Mouse (Mus musculus) forebrain, embryonic 16.5 days (tissue): ENCODE measurements around the gene Fam107a. TPM values are rescaled to one million over a fixed set of nuclear protein-coding genes. Genes with fewer than 3 reads are reported as not detected.
A peak's percentile ranks its signal among the peaks of the same experiment; 100 is the strongest.

Experiments
- ATAC-seq: fragments of 200-750 bp; cut with Nextera tagmentation; 2 replicates; pipeline ENCODE4 v1.8.0; 2017; ENCODE audit warnings: mild to moderate bottlenecking, moderate library complexity
- H3K27ac ChIP-seq: fragments of 300-500 bp; sonication (generic); 2 replicates; pipeline ENCODE4 v1.5.1; 2014; ENCODE audit warnings: low read length, control low read depth
- H3K27me3 ChIP-seq: fragments of 300-500 bp; sonication (generic); replicated peaks from 2 replicates; pipeline ENCODE4 v1.6.1; 2014; ENCODE audit warnings: low read length; ENCODE audit not compliant: control insufficient read depth, insufficient read depth
- H3K36me3 ChIP-seq: fragments of 300-500 bp; sonication (generic); 2 replicates; pipeline ENCODE4 v1.6.1; 2014; ENCODE audit not compliant: control insufficient read depth, insufficient read depth
- H3K4me1 ChIP-seq: fragments of 300-500 bp; sonication (generic); replicated peaks from 2 replicates; pipeline ENCODE4 v1.6.1; 2014; ENCODE audit warnings: low read length; ENCODE audit not compliant: control insufficient read depth, insufficient read depth
- H3K4me2 ChIP-seq: fragments of 300-500 bp; sonication (generic); 2 replicates; pipeline ENCODE4 v1.6.1; 2014; ENCODE audit warnings: mild to moderate bottlenecking, low read length, control low read depth
- H3K4me3 ChIP-seq: fragments of 300-500 bp; sonication (generic); replicated peaks from 2 replicates; pipeline ENCODE4 v1.5.1; 2014; ENCODE audit warnings: mild to moderate bottlenecking, low read length, control low read depth
- H3K9ac ChIP-seq: fragments of 300-500 bp; sonication (generic); replicated peaks from 2 replicates; pipeline ENCODE4 v1.6.1; 2014; ENCODE audit warnings: low read depth, low read length, control low read depth
- H3K9me3 ChIP-seq: fragments of 300-500 bp; sonication (generic); 2 replicates; pipeline ENCODE4 v1.6.1; 2016; ENCODE audit warnings: low read length; ENCODE audit not compliant: control insufficient read depth
- WGBS: fragments of 180-500 bp; shearing (Covaris S2); extraction: QIAGEN DNeasy Blood & Tissue Kit; methylation state at CpG from one replicate; pipeline ENCODE4 v1.1.7; 2014; 5-methylcytosine and 5-hydroxymethylcytosine counted together
- polyA plus RNA-seq: library from polyadenylated mRNA; unstranded; fragments of >200 nt; fragmentation: Nextera tagmentation; extraction: Ambion mirVana; gene quantifications from 2 replicates; pipeline ENCODE4 v1.2.1, GENCODE M21; 2015

Fam107a gene
- polyA plus RNA-seq, 1 experiment from 2014 or later: 0.54 TPM

DNA sequence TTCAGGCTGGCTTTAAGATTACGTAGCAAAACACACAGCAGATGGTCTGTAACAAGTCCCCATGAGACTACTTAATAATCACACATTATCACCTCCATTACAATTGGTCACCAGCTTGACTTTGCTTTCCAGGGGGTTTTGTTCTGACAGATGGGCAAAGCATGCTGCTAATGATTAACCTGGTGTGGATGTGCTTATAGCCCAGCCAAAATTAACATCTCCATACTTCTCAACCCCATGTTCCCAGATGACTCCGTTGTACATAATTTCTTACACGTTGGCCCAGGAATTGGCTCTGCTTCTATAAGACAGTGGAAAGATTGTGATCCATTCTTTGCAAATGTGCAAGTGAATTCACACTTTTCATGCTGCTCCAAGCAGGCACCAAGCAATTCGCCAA is 7.9 kb upstream of the Fam107a start:
- Histone ChIP-seq H3K27me3 (no peaks in the 10 kb centered on the region), H3K36me3 (no peaks in the 10 kb centered on the region), H3K4me2 (no peak overlapping the region), H3K4me3 (no peak overlapping the region), H3K9ac (no peak overlapping the region), H3K27ac (no peak overlapping the region), H3K4me1 (peaks cover 7% of the 10 kb centered on the region; the same call in 1 of the 2 replicates), H3K9me3 (no peaks in the 10 kb centered on the region)
- 44% methylated on average over 4 of the region's 4 CpGs for WGBS
- peak; percentile 47 for ATAC-seq

DNA sequence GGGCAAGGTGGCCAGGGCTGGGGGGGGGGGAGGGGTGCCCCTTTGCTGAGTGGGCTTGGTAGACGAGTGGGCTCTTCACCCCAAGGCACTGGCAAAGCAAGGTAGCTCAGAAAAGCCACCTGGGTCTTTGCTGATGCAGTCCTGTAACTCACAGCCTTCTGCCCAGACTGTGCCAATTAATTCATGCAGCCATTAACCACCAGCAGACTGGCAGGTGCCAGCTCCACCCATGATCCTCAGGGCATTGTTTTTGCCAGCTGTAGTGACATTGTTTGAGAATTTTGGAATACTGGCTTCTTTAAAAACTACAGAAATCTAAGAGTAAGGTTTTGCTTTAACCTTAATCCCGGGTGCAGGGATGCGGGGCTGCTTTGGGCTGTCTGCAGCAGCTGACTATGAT is 2.7 kb upstream of the Fam107a start:
- 69% methylated on average over 3 of the region's 3 CpGs for WGBS
- peaks cover 15% of the 10 kb centered on the region for H3K27me3 ChIP-seq
- ATAC-seq: no peak

DNA sequence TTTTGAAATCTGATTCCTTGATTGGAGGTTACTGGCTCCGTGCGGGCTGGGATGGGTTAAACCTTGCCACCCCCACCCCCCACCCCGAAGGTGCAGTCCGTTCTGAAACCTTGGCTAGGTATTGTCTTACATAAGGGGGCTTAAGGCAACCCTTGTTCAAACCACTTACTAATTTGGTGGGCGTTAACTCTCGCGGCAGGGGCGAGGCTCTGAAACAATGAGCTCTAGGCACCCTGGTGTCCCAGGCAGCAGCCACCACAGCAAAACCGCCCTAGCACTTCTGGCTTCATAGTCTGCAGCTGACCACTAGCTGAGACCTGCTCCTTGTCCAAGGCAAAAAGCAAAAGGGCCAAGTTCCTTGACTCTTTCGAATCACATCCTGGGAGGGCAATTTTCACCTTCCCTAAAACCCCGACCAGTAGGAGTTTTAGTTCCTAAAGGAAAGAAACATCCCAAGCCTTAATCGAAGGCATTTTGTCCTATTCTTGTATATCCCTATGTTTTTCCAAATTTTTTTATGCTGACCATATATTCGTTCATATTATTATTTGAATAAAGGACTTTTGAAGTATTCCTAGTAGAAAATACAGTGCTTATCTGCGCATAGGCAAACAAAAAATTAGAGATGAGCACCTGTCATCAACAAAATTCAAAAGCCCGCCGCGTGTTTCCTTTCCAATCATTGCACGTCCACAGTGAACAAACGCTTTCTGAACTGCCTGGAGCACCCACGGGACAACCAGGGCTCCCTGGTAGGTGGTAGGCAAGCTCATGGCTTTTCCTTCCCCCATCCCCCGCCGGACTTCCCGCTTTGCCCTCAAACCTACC is 1.2 kb downstream of the Fam107a start:
- H3K4me2 ChIP-seq: peak overlapping the region; percentile 50
- peak overlapping the region; percentile 31 for H3K4me3 ChIP-seq
- H3K36me3 ChIP-seq: no peaks in the 10 kb centered on the region
- 1% methylated on average over 23 of the region's 23 CpGs for WGBS
- no peak overlapping the region for H3K27ac ChIP-seq
- peaks cover 16% of the 10 kb centered on the region for H3K4me1 ChIP-seq
- peak overlapping the region; percentile 2 for H3K9ac ChIP-seq
- no peaks in the 10 kb centered on the region for H3K9me3 ChIP-seq
- 0 out of 2 replicates have a peak, but pooled peaks have one; percentile 15 for ATAC-seq
- H3K27me3 ChIP-seq: peaks cover 15% of the 10 kb centered on the region

More for the DNA sequence above, 2.7 kb upstream of the Fam107a start:
- Histone ChIP-seq H3K4me2 (no peak overlapping the region), H3K4me1 (peaks cover 16% of the 10 kb centered on the region), H3K9me3 (no peaks in the 10 kb centered on the region), H3K4me3 (no peak overlapping the region), H3K9ac (no peak overlapping the region), H3K36me3 (no peaks in the 10 kb centered on the region), H3K27ac (no peak overlapping the region)

DNA sequence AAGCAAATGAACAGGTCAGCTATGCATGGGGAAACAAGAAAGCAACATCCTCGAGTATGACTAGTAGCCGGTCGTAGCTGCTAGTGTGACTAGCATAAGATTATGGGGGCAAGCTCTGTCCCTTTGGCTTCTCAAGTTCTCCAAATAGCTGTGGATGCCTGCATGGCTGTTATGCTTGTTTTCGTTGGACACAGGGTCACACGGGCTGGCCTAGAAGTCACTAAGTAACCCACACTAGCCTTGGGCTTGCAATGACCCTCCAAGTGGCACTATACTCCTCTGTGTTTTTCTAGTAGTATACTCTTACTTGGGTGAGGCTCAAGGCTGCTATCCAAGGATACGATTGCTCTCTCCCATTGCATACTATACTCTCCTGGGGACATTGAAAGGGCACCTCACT is 2.7 kb downstream of the Fam107a start:
- no peak overlapping the region for H3K9ac ChIP-seq
- no peak for ATAC-seq
- no peak overlapping the region for H3K27ac ChIP-seq
- 82% methylated on average over 6 of the region's 6 CpGs for WGBS
- no peaks in the 10 kb centered on the region for H3K36me3 ChIP-seq
- peaks cover 14% of the 10 kb centered on the region for H3K4me1 ChIP-seq
- no peak overlapping the region for H3K4me3 ChIP-seq
- no peaks in the 10 kb centered on the region for H3K9me3 ChIP-seq
- no peak overlapping the region for H3K4me2 ChIP-seq
- peaks cover 15% of the 10 kb centered on the region for H3K27me3 ChIP-seq

DNA sequence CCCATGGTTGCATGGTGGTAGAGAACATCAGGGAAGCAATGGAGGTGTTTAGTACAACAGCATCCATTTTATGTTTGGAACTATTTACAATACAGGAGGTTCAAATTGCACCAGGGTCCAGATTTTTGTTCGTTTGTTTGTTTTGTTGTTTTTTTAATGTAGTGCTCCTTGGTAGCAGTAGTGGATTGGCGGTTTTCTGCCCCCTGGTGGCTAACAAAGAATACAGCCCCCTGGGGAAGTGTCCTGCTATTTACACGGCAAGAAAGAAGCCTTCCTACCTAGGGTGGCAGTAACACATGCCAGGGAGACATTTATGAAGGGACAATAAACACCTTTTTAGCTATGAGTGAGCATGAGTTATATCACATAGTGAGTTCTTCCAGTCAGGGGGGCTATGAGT is 3.3 kb downstream of the Fam107a start:
- Histone ChIP-seq H3K4me1 (peaks cover 20% of the 10 kb centered on the region), H3K36me3 (no peaks in the 10 kb centered on the region), H3K27me3 (peaks cover 15% of the 10 kb centered on the region), H3K4me2 (no peak overlapping the region), H3K9ac (no peak overlapping the region), H3K4me3 (no peak overlapping the region), H3K27ac (no peak overlapping the region), H3K9me3 (no peaks in the 10 kb centered on the region)
- ATAC-seq: no peak
- 33% methylated on average over 3 of the region's 3 CpGs for WGBS

DNA sequence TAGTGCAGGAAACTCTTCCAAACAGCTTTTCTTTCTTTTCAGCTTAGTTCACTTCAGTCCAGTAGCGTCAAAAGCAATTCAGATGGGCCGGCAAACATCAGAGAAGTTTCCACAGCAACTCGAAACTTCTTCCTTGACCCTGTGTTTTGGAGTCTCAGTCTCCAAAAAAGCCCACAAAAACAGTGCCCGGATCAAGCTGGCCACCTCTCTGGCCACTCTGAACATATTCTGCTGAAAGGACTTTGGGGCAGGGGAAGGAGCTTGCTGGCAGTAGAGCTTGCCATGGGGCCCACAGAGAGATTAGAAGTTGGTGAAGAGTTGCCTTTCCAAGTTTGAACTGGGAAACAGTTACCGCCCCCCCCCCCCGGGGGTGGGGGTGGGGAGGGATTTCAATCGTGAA is 3.9 kb downstream of the Fam107a start:
- no peaks in the 10 kb centered on the region for H3K36me3 ChIP-seq
- H3K4me2 ChIP-seq: no peak overlapping the region
- ATAC-seq: no peak
- no peak overlapping the region for H3K4me3 ChIP-seq
- peaks cover 23% of the 10 kb centered on the region for H3K4me1 ChIP-seq
- H3K27ac ChIP-seq: no peak overlapping the region
- H3K9ac ChIP-seq: no peak overlapping the region
- 40% methylated on average over 7 of the region's 7 CpGs for WGBS
- peaks cover 15% of the 10 kb centered on the region for H3K27me3 ChIP-seq
- no peaks in the 10 kb centered on the region for H3K9me3 ChIP-seq

DNA sequence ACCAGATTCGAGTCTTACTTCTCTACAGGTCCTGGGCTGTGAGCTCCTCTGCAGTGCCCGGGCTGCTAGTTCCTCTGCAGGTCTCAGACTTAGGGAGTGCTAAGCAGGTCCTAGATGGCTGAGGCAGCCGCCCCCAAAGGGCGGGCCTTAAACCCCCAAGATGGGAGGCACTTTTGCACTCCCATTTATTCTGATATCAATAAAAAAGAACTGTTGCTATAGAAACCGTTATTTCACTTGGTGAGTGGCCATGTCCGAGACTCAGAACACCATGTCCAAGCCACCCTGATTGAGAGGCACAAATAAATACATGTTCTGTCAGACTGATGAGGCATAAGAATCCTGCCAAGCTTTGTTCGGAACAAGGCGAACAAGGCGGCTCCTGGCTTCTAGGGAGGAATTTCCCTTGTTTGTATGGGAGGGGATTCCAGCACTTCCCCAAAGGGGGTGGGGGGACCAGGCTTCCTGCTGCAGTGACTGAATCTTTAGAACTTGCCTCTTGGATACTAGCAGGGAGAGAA is 8.1 kb downstream of the Fam107a start:
- 8% methylated on average over 9 of the region's 9 CpGs for WGBS
- Histone ChIP-seq H3K27ac (no peak overlapping the region), H3K4me2 (no peak overlapping the region), H3K4me1 (peaks cover 9% of the 10 kb centered on the region), H3K9me3 (no peaks in the 10 kb centered on the region), H3K9ac (peak overlapping the region; percentile 30), H3K27me3 (no peaks in the 10 kb centered on the region), H3K36me3 (no peaks in the 10 kb centered on the region), H3K4me3 (no peak overlapping the region)
- ATAC-seq: peak; percentile 57

DNA sequence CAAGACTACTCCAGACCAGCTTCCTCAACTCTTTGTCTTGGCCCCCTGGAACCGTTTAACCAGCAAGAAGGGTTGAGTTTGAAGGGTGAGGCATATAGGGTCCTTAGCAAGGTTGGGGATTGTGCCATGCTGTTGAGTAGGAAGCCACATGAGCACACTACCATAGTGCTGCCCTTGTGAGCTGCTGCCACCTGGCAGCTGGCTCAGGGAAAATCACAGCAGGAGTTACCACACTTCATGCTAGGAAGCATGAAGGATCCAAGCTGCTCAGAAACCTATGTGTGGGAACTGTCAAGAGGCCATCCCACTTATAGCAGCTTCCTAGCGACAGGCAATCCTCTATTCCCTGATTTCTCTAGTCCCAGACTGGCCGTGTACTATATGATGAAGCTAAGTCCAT is 9.2 kb downstream of the Fam107a start:
- H3K4me1 ChIP-seq: peaks cover 9% of the 10 kb centered on the region
- no peak overlapping the region for H3K27ac ChIP-seq
- H3K9ac ChIP-seq: no peak overlapping the region
- 92% methylated on average over 3 of the region's 3 CpGs for WGBS
- H3K27me3 ChIP-seq: no peaks in the 10 kb centered on the region
- no peaks in the 10 kb centered on the region for H3K36me3 ChIP-seq
- no peak overlapping the region for H3K4me2 ChIP-seq
- no peaks in the 10 kb centered on the region for H3K9me3 ChIP-seq
- H3K4me3 ChIP-seq: no peak overlapping the region
- ATAC-seq: no peak

DNA sequence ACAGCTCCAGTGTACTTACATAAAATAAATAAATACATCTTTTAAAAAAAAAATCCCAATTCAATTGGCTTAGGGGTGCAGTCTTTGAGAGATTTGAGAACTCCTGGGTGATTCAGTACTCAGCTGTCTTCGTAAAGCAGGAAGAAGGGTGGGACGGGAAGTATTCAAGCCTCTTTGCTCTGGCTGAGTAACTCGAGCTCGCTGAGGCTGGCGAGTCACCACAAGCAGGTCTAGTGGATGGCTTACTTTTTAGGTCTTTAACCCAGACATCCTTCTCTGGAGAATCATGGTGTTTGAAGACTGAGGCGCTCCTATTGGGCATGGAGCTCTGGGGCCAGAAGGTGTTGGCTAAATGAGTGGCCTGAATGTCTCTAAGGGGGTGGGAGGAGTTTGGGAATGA is 10.9 kb downstream of the Fam107a start:
- no peaks in the 10 kb centered on the region for H3K9me3 ChIP-seq
- H3K9ac ChIP-seq: no peak overlapping the region
- no peak overlapping the region for H3K4me2 ChIP-seq
- no peaks in the 10 kb centered on the region for H3K27me3 ChIP-seq
- no peak overlapping the region for H3K4me3 ChIP-seq
- ATAC-seq: no peak
- H3K27ac ChIP-seq: no peak overlapping the region
- 90% methylated on average over 6 of the region's 6 CpGs for WGBS
- no peaks in the 10 kb centered on the region for H3K36me3 ChIP-seq
- H3K4me1 ChIP-seq: peaks cover 13% of the 10 kb centered on the region
